Mouse (Mus musculus): ENCODE results near the gene Pde9a. TPM values are rescaled to one million over a fixed set of nuclear protein-coding genes. Genes with fewer than 3 reads are reported as not detected.

Gene Pde9a
- polyA plus RNA-seq, 1 experiment from 2014 or later = 7.3 TPM

- H3K27me3 ChIP-seq (replicated peaks) = no peaks in the 10 kb centered on the region; the same call in 1 of the 2 replicates
- WGBS = 55% methylated on average over 1 of the region's 1 CpGs
Measured at GRCm38 (mm10) chr17:31448519-31448918, 62.5 kb downstream of the Pde9a start.

GRCm38 (mm10) chr17:31450206-31450605 is 64.2 kb downstream of the Pde9a start:
- Histone ChIP-seq H3K9me3 (no peaks in the 10 kb centered on the region), H3K4me1 (peaks cover 12% of the 10 kb centered on the region), H3K36me3 (no peaks in the 10 kb centered on the region), H3K4me3 (no peak overlapping the region), H3K27ac (replicated peaks) (no peak overlapping the region), H3K9ac (no peak overlapping the region), H3K4me2 (no peak overlapping the region), H3K27me3 (replicated peaks) (no peaks in the 10 kb centered on the region; the same call in 1 of the 2 replicates)
- WGBS = 66% methylated on average over 3 of the region's 3 CpGs
- no peak for ATAC-seq (ENCODE audit: extremely low read depth, insufficient number of reproducible peaks, low FRiP score, low TSS enrichment)

More at GRCm38 (mm10) chr17:31448519-31448918, 62.5 kb downstream of the Pde9a start:
- ATAC-seq (ENCODE audit: extremely low read depth, insufficient number of reproducible peaks, low FRiP score, low TSS enrichment) = no peak
- Histone ChIP-seq H3K4me1 (peaks cover 16% of the 10 kb centered on the region), H3K36me3 (no peaks in the 10 kb centered on the region), H3K4me2 (no peak overlapping the region), H3K4me3 (no peak overlapping the region), H3K9ac (no peak overlapping the region), H3K27ac (replicated peaks) (no peak overlapping the region), H3K9me3 (no peaks in the 10 kb centered on the region)

- Histone ChIP-seq H3K4me3 (no peak overlapping the region), H3K27ac (replicated peaks) (no peak overlapping the region), H3K27me3 (replicated peaks) (no peaks in the 10 kb centered on the region; the same call in 1 of the 2 replicates), H3K4me2 (no peak overlapping the region), H3K9me3 (no peaks in the 10 kb centered on the region), H3K4me1 (peaks cover 14% of the 10 kb centered on the region), H3K9ac (no peak overlapping the region), H3K36me3 (no peaks in the 10 kb centered on the region)
- ATAC-seq (ENCODE audit: extremely low read depth, insufficient number of reproducible peaks, low FRiP score, low TSS enrichment) = no peak
- 60% methylated on average over 8 of the region's 8 CpGs for WGBS
Measured at GRCm38 (mm10) chr17:31451179-31451708, 65.2 kb downstream of the Pde9a start.

GRCm38 (mm10) chr17:31452816-31453215 is 66.8 kb downstream of the Pde9a start:
- Histone ChIP-seq H3K27ac (replicated peaks) (no peak overlapping the region), H3K4me1 (peaks cover 26% of the 10 kb centered on the region), H3K4me2 (no peak overlapping the region), H3K4me3 (no peak overlapping the region), H3K36me3 (no peaks in the 10 kb centered on the region), H3K9me3 (no peaks in the 10 kb centered on the region), H3K27me3 (replicated peaks) (no peaks in the 10 kb centered on the region), H3K9ac (no peak overlapping the region)
- no peak for ATAC-seq (ENCODE audit: extremely low read depth, insufficient number of reproducible peaks, low FRiP score, low TSS enrichment)
- 62% methylated on average over 2 of the region's 2 CpGs for WGBS

- Histone ChIP-seq H3K4me3 (no peak overlapping the region), H3K27me3 (replicated peaks) (no peaks in the 10 kb centered on the region), H3K36me3 (no peaks in the 10 kb centered on the region), H3K9ac (no peak overlapping the region), H3K9me3 (no peaks in the 10 kb centered on the region), H3K4me1 (peaks cover 26% of the 10 kb centered on the region), H3K27ac (replicated peaks) (no peak overlapping the region), H3K4me2 (no peak overlapping the region)
- 57% methylated on average over 3 of the region's 3 CpGs for WGBS
- ATAC-seq (ENCODE audit: extremely low read depth, insufficient number of reproducible peaks, low FRiP score, low TSS enrichment) = no peak
Measured at GRCm38 (mm10) chr17:31453476-31453875, 67.5 kb downstream of the Pde9a start.

GRCm38 (mm10) chr17:31454056-31454455 is 68.0 kb downstream of the Pde9a start:
- Histone ChIP-seq H3K36me3 (no peaks in the 10 kb centered on the region), H3K27ac (replicated peaks) (no peak overlapping the region), H3K4me3 (no peak overlapping the region), H3K9ac (no peak overlapping the region), H3K4me1 (peaks cover 26% of the 10 kb centered on the region), H3K27me3 (replicated peaks) (no peaks in the 10 kb centered on the region), H3K4me2 (no peak overlapping the region), H3K9me3 (no peaks in the 10 kb centered on the region)
- WGBS = 77% methylated on average over 9 of the region's 9 CpGs
- no peak for ATAC-seq (ENCODE audit: extremely low read depth, insufficient number of reproducible peaks, low FRiP score, low TSS enrichment)

- no peak overlapping the region for H3K9ac ChIP-seq
- H3K36me3 ChIP-seq = peaks cover 6% of the 10 kb centered on the region
- H3K27me3 ChIP-seq (replicated peaks) = no peaks in the 10 kb centered on the region
- H3K4me2 ChIP-seq = no peak overlapping the region
- H3K27ac ChIP-seq (replicated peaks) = no peak overlapping the region
- H3K4me1 ChIP-seq = peaks cover 26% of the 10 kb centered on the region
- ATAC-seq (ENCODE audit: extremely low read depth, insufficient number of reproducible peaks, low FRiP score, low TSS enrichment) = no peak
- H3K9me3 ChIP-seq = no peaks in the 10 kb centered on the region
- WGBS = 56% methylated on average over 18 of the region's 18 CpGs
- H3K4me3 ChIP-seq = no peak overlapping the region
Measured at GRCm38 (mm10) chr17:31456723-31457567, 70.9 kb downstream of the Pde9a start.

- Histone ChIP-seq H3K36me3 (peaks cover 14% of the 10 kb centered on the region), H3K27me3 (replicated peaks) (no peaks in the 10 kb centered on the region), H3K4me1 (peaks cover 15% of the 10 kb centered on the region), H3K4me2 (no peak overlapping the region), H3K4me3 (no peak overlapping the region), H3K27ac (replicated peaks) (no peak overlapping the region), H3K9ac (no peak overlapping the region), H3K9me3 (no peaks in the 10 kb centered on the region)
- ATAC-seq (ENCODE audit: extremely low read depth, insufficient number of reproducible peaks, low FRiP score, low TSS enrichment) = no peak
- 59% methylated on average over 4 of the region's 4 CpGs for WGBS
Measured at GRCm38 (mm10) chr17:31460416-31460815, 74.4 kb downstream of the Pde9a start.

GRCm38 (mm10) chr17:31462506-31462905 is 76.5 kb downstream of the Pde9a start:
- no peak for ATAC-seq (ENCODE audit: extremely low read depth, insufficient number of reproducible peaks, low FRiP score, low TSS enrichment)

GRCm38 (mm10) chr17:31466854-31467253 is 80.8 kb downstream of the Pde9a start:
- no peak for ATAC-seq (ENCODE audit: extremely low read depth, insufficient number of reproducible peaks, low FRiP score, low TSS enrichment)
- Histone ChIP-seq H3K4me1 (no peaks in the 10 kb centered on the region), H3K9ac (no peak overlapping the region), H3K4me3 (no peak overlapping the region), H3K36me3 (peaks cover 27% of the 10 kb centered on the region), H3K4me2 (no peak overlapping the region), H3K27ac (replicated peaks) (no peak overlapping the region), H3K27me3 (replicated peaks) (no peaks in the 10 kb centered on the region), H3K9me3 (no peaks in the 10 kb centered on the region)
- WGBS = 73% methylated on average over 3 of the region's 3 CpGs

More at GRCm38 (mm10) chr17:31462506-31462905, 76.5 kb downstream of the Pde9a start:
- no peaks in the 10 kb centered on the region for H3K9me3 ChIP-seq
- no peak overlapping the region for H3K4me3 ChIP-seq
- no peaks in the 10 kb centered on the region for H3K4me1 ChIP-seq
- no peak overlapping the region for H3K27ac ChIP-seq (replicated peaks)
- no peak overlapping the region for H3K4me2 ChIP-seq
- WGBS = 69% methylated on average over 2 of the region's 2 CpGs
- no peaks in the 10 kb centered on the region for H3K27me3 ChIP-seq (replicated peaks)
- H3K9ac ChIP-seq = no peak overlapping the region
- H3K36me3 ChIP-seq = peaks cover 32% of the 10 kb centered on the region

- no peak overlapping the region for H3K27ac ChIP-seq (replicated peaks)
- WGBS = 50% methylated on average over 5 of the region's 5 CpGs
- peaks cover 18% of the 10 kb centered on the region for H3K36me3 ChIP-seq
- H3K27me3 ChIP-seq (replicated peaks) = no peaks in the 10 kb centered on the region
- H3K4me1 ChIP-seq = no peaks in the 10 kb centered on the region
- no peak overlapping the region for H3K4me2 ChIP-seq
- no peak overlapping the region for H3K9ac ChIP-seq
- no peak overlapping the region for H3K4me3 ChIP-seq
- ATAC-seq (ENCODE audit: extremely low read depth, insufficient number of reproducible peaks, low FRiP score, low TSS enrichment) = no peak
- H3K9me3 ChIP-seq = no peaks in the 10 kb centered on the region
Measured at GRCm38 (mm10) chr17:31468496-31468895, 82.5 kb downstream of the Pde9a start.

Data from heart, embryonic 13.5 days (tissue).